Mouse (Mus musculus): ENCODE results near the gene Frmd4b. TPM values are rescaled to one million over a fixed set of nuclear protein-coding genes. Genes with fewer than 3 reads are reported as not detected.

Gene Frmd4b
- total RNA-seq, 1 experiment = 2.1 TPM

DNA sequence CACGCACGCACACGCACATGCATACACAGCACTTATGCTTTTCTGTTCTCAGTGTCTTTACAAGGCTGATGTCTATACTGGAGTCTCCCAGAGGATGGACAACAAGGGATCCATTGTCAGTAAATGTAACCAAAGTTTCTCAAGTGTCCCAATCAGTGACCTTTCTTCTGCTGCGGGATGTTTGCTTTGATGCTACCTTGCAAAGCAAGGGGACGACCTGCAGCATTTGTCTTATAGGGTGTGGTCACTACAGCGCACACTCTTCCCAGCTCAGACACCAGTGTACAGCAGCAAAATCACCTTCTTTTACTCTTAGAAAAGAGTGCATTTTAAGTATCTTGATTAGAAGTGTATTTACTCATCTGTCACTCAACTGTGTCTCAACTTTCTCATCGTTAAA is 35.4 kb downstream of the Frmd4b start:
- Histone ChIP-seq H3K27ac (ENCODE audit: insufficient read depth, low read depth, low read length, poor library complexity, severe bottlenecking) (no peak overlapping the region), H3K9ac (ENCODE audit: insufficient read depth, low read depth, low read length, poor library complexity, severe bottlenecking) (no peak overlapping the region), H3K36me3 (ENCODE audit: control insufficient read depth, insufficient read depth, low read length, poor library complexity, severe bottlenecking) (no peaks in the 10 kb centered on the region), H3K9me3 (ENCODE audit: control insufficient read depth, insufficient read depth, low read depth, low read length) (no peaks in the 10 kb centered on the region), H3K4me1 (ENCODE audit: control insufficient read depth in 2 of 2, insufficient read depth in 2 of 2, low read length in 2 of 2, poor library complexity in 1 of 2) (peaks cover 2 to 5% of the 10 kb centered on the region in 2 experiments; a peak in 3 of 4 replicates), H3K4me3 (ENCODE audit: insufficient read depth in 1 of 2, low read depth in 1 of 2, low read length in 2 of 2, poor library complexity in 1 of 2, severe bottlenecking in 1 of 2) (no peak overlapping the region)
- TF ChIP-seq HCFC1 (IDR thresholded peaks at IDR 0.05; ENCODE audit: borderline replicate concordance, insufficient read depth, low read length) (no peak), ZC3H11A (IDR thresholded peaks at IDR 0.05; ENCODE audit: borderline replicate concordance, low read depth, low read length) (no peak), MAFK (IDR thresholded peaks at IDR 0.05; ENCODE audit: insufficient read depth, low read depth, low read length) (no peak), ZNF384 (IDR thresholded peaks at IDR 0.05; ENCODE audit: low read depth, low read length) (no peak), CHD2 (IDR thresholded peaks at IDR 0.05; ENCODE audit: low read depth, low read length) (no peak)
- in situ Hi-C loops (cut with MboI; ENCODE audit: low sequenced_read_pairs in 2 of 2, unreplicated experiment in 2 of 2) = no loop called here
- DNase-seq (ENCODE audit: low read depth, low spot score) = peak; percentile 17

DNA sequence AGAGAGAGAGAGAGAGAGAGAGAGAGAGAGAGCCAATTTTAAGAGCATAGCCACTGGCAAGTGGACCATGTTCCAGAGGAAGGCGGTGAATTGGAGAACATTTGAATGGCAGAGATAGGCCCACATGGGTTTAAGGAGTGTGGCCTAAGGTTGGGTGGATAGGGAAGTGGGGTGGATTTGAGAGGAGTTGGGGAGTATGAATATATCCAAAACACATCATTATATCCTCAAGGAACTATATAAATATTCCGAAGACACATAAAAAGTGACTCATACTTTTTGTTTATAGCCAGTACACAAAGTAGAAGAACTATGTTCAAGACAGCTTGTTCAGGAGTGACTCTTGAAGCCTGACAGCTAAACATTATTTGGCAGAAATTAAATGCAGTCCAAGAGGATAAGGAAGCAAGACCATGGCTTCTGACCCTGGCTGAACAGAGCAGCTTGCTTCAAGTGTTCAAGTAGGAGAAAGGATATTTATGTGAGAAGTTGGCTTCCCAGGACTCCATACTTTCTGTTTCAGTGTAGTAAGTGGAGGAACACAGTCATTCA is 36.8 kb downstream of the Frmd4b start:
- TF ChIP-seq HCFC1 (IDR thresholded peaks at IDR 0.05; ENCODE audit: borderline replicate concordance, insufficient read depth, low read length) (no peak), CHD2 (IDR thresholded peaks at IDR 0.05; ENCODE audit: low read depth, low read length) (no peak), MAFK (IDR thresholded peaks at IDR 0.05; ENCODE audit: insufficient read depth, low read depth, low read length) (no peak)
- Histone ChIP-seq H3K27ac (ENCODE audit: insufficient read depth, low read depth, low read length, poor library complexity, severe bottlenecking) (no peak overlapping the region), H3K36me3 (ENCODE audit: control insufficient read depth, insufficient read depth, low read length, poor library complexity, severe bottlenecking) (no peaks in the 10 kb centered on the region), H3K9ac (ENCODE audit: insufficient read depth, low read depth, low read length, poor library complexity, severe bottlenecking) (no peak overlapping the region), H3K9me3 (ENCODE audit: control insufficient read depth, insufficient read depth, low read depth, low read length) (no peaks in the 10 kb centered on the region), H3K4me1 (ENCODE audit: control insufficient read depth in 2 of 2, insufficient read depth in 2 of 2, low read length in 2 of 2, poor library complexity in 1 of 2) (peaks cover 0 to 5% of the 10 kb centered on the region in 2 experiments; a peak in 2 of 4 replicates), H3K4me3 (ENCODE audit: insufficient read depth in 1 of 2, low read depth in 1 of 2, low read length in 2 of 2, poor library complexity in 1 of 2, severe bottlenecking in 1 of 2) (no peak overlapping the region)
- in situ Hi-C loops (cut with MboI; ENCODE audit: low sequenced_read_pairs in 2 of 2, unreplicated experiment in 2 of 2) = no loop called here
- DNase-seq (ENCODE audit: low read depth, low spot score) = no peak

DNA sequence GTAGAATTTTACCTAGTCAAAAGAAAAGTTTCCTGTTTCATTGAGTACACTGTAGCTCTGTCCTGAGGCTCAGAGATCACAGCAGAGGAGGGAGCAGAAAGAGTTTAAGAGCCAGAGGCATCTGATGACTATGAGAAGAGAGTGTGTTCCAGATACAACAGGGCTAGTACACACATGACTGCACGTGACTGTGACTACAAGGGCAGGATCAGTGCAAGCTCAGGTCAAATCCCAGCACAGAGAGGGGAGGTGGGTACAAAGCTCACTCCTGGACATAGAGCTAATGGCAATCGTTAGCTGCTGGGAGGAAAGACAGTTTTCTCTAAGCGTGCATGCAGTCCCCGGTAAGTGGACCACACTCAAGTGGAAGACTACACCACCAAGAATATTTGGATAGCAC is 37.6 kb downstream of the Frmd4b start:
- TF ChIP-seq ZNF384 (IDR thresholded peaks at IDR 0.05; ENCODE audit: low read depth, low read length) (no peak), MAFK (IDR thresholded peaks at IDR 0.05; ENCODE audit: insufficient read depth, low read depth, low read length) (no peak), CHD2 (IDR thresholded peaks at IDR 0.05; ENCODE audit: low read depth, low read length) (no peak), HCFC1 (IDR thresholded peaks at IDR 0.05; ENCODE audit: borderline replicate concordance, insufficient read depth, low read length) (no peak), ZC3H11A (IDR thresholded peaks at IDR 0.05; ENCODE audit: borderline replicate concordance, low read depth, low read length) (no peak)
- Histone ChIP-seq H3K27ac (ENCODE audit: insufficient read depth, low read depth, low read length, poor library complexity, severe bottlenecking) (no peak overlapping the region), H3K9me3 (ENCODE audit: control insufficient read depth, insufficient read depth, low read depth, low read length) (no peaks in the 10 kb centered on the region), H3K4me3 (ENCODE audit: insufficient read depth in 1 of 2, low read depth in 1 of 2, low read length in 2 of 2, poor library complexity in 1 of 2, severe bottlenecking in 1 of 2) (no peak overlapping the region), H3K9ac (ENCODE audit: insufficient read depth, low read depth, low read length, poor library complexity, severe bottlenecking) (no peak overlapping the region), H3K4me1 (ENCODE audit: control insufficient read depth in 2 of 2, insufficient read depth in 2 of 2, low read length in 2 of 2, poor library complexity in 1 of 2) (peaks cover 0 to 5% of the 10 kb centered on the region in 2 experiments; a peak in 2 of 4 replicates), H3K36me3 (ENCODE audit: control insufficient read depth, insufficient read depth, low read length, poor library complexity, severe bottlenecking) (no peaks in the 10 kb centered on the region)
- no peak for DNase-seq (ENCODE audit: low read depth, low spot score)
- in situ Hi-C loops (cut with MboI; ENCODE audit: low sequenced_read_pairs in 2 of 2, unreplicated experiment in 2 of 2) = no loop called here

DNA sequence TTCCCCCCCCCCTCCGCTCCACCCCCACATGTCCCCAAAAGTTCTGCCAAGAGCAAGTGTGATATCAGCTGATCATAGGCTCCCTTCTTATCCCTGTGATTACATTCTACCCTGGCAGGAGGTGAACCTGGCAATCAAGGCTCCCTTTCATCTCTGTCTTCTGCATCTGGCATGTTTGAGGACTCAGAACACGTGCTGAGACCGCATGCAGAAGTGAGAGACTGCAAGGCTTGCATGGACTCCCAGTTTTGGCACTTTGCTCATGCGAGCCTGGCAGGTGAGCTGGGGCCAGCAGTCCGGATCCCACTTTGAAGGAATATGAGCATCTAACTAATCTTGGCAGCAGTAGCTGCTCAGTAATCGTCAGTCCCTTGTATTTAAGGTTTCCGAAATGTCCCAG is 39.1 kb downstream of the Frmd4b start:
- TF ChIP-seq ZNF384 (IDR thresholded peaks at IDR 0.05; ENCODE audit: low read depth, low read length) (no peak), HCFC1 (IDR thresholded peaks at IDR 0.05; ENCODE audit: borderline replicate concordance, insufficient read depth, low read length) (no peak), MAFK (IDR thresholded peaks at IDR 0.05; ENCODE audit: insufficient read depth, low read depth, low read length) (no peak), CHD2 (IDR thresholded peaks at IDR 0.05; ENCODE audit: low read depth, low read length) (no peak)
- Histone ChIP-seq H3K4me3 (ENCODE audit: insufficient read depth in 1 of 2, low read depth in 1 of 2, low read length in 2 of 2, poor library complexity in 1 of 2, severe bottlenecking in 1 of 2) (no peak overlapping the region), H3K27ac (ENCODE audit: insufficient read depth, low read depth, low read length, poor library complexity, severe bottlenecking) (no peak overlapping the region), H3K36me3 (ENCODE audit: control insufficient read depth, insufficient read depth, low read length, poor library complexity, severe bottlenecking) (no peaks in the 10 kb centered on the region), H3K4me1 (ENCODE audit: control insufficient read depth in 2 of 2, insufficient read depth in 2 of 2, low read length in 2 of 2, poor library complexity in 1 of 2) (peaks cover 0 to 5% of the 10 kb centered on the region in 2 experiments; a peak in 2 of 4 replicates), H3K9ac (ENCODE audit: insufficient read depth, low read depth, low read length, poor library complexity, severe bottlenecking) (no peak overlapping the region), H3K9me3 (ENCODE audit: control insufficient read depth, insufficient read depth, low read depth, low read length) (no peaks in the 10 kb centered on the region)
- DNase-seq (ENCODE audit: low read depth, low spot score) = no peak
- in situ Hi-C loops (cut with MboI; ENCODE audit: low sequenced_read_pairs in 2 of 2, unreplicated experiment in 2 of 2) = no loop called here

DNA sequence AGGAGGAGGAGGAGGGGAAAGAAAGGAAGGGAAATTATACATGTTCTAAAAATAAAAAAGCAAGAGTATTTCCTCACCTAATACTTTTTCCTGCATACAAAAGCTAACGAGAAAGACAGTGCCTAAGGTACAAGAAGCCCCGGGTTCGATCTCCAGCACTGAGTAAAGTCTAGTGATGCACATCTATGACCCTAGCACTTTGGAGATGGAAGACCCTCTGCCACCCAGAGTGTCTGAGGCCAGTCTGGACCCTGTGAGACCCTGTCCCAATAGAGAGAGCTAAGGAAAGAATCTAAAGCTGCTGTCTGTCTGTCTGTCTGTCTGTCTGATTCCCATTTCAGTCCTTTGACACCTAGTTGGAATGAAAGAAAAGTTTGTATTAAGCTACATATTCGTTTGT is 40.0 kb downstream of the Frmd4b start:
- no peak for TF ChIP-seq ZNF384 (IDR thresholded peaks at IDR 0.05; ENCODE audit: low read depth, low read length)
- TF ChIP-seq ZC3H11A (IDR thresholded peaks at IDR 0.05; ENCODE audit: borderline replicate concordance, low read depth, low read length) = no peak
- no peak for TF ChIP-seq HCFC1 (IDR thresholded peaks at IDR 0.05; ENCODE audit: borderline replicate concordance, insufficient read depth, low read length)
- TF ChIP-seq CHD2 (IDR thresholded peaks at IDR 0.05; ENCODE audit: low read depth, low read length) = no peak
- no peak for TF ChIP-seq MAFK (IDR thresholded peaks at IDR 0.05; ENCODE audit: insufficient read depth, low read depth, low read length)
- Histone ChIP-seq H3K27ac (ENCODE audit: insufficient read depth, low read depth, low read length, poor library complexity, severe bottlenecking) (no peak overlapping the region), H3K4me3 (ENCODE audit: insufficient read depth in 1 of 2, low read depth in 1 of 2, low read length in 2 of 2, poor library complexity in 1 of 2, severe bottlenecking in 1 of 2) (no peak overlapping the region), H3K9ac (ENCODE audit: insufficient read depth, low read depth, low read length, poor library complexity, severe bottlenecking) (no peak overlapping the region), H3K4me1 (ENCODE audit: control insufficient read depth in 2 of 2, insufficient read depth in 2 of 2, low read length in 2 of 2, poor library complexity in 1 of 2) (peaks cover 0 to 5% of the 10 kb centered on the region in 2 experiments; a peak in 2 of 4 replicates), H3K9me3 (ENCODE audit: control insufficient read depth, insufficient read depth, low read depth, low read length) (no peaks in the 10 kb centered on the region), H3K36me3 (ENCODE audit: control insufficient read depth, insufficient read depth, low read length, poor library complexity, severe bottlenecking) (no peaks in the 10 kb centered on the region)
- in situ Hi-C loops (cut with MboI; ENCODE audit: low sequenced_read_pairs in 2 of 2, unreplicated experiment in 2 of 2) = no loop called here
- no peak for DNase-seq (ENCODE audit: low read depth, low spot score)
